Mouse (Mus musculus) hindbrain, embryonic 14.5 days (tissue): ENCODE measurements at regions not wholly inside any gene's neighbourhood (a gene's known extent, or its start where the extent isn't known, plus 50 kb on each side); places are given as distances from the start of the nearest gene placed in this dataset.
A peak's percentile ranks its signal among the peaks of the same experiment; 100 is the strongest.

Source experiments
- ATAC-seq: fragments of 200-750 bp; cut with Nextera tagmentation; 2 replicates; pipeline ENCODE4 v1.8.0; 2017; ENCODE audit warnings: moderate number of reproducible peaks, mild to moderate bottlenecking, moderate TSS enrichment, moderate library complexity; ENCODE audit not compliant: low FRiP score
- DNase-seq: peaks from one replicate; pipeline ENCODE4 v3.0.0-alpha.2; 2015; ENCODE audit warnings: low spot score
- H3K27ac ChIP-seq: fragments of 300-500 bp; sonication (generic); 2 replicates; pipeline ENCODE4 v1.5.1; 2014; ENCODE audit warnings: mild to moderate bottlenecking, moderate library complexity
- H3K27me3 ChIP-seq: fragments of 300-500 bp; sonication (generic); 2 replicates; pipeline ENCODE4 v1.6.1; 2014; ENCODE audit warnings: mild to moderate bottlenecking, low read length, mixed read lengths; ENCODE audit not compliant: control insufficient read depth, insufficient read depth
- H3K36me3 ChIP-seq: fragments of 300-500 bp; sonication (generic); replicated peaks from 2 replicates; pipeline ENCODE4 v1.6.1; 2014; ENCODE audit not compliant: control insufficient read depth, insufficient read depth
- H3K4me1 ChIP-seq: fragments of 300-500 bp; sonication (generic); replicated peaks from 2 replicates; pipeline ENCODE4 v1.6.1; 2014; ENCODE audit warnings: antibody characterized with exemption, low read length, mixed read lengths; ENCODE audit not compliant: control insufficient read depth, insufficient read depth
- H3K4me2 ChIP-seq: fragments of 300-500 bp; sonication (generic); replicated peaks from 2 replicates; pipeline ENCODE4 v1.6.1; 2014; ENCODE audit warnings: mild to moderate bottlenecking, moderate library complexity
- H3K4me3 ChIP-seq: fragments of 300-500 bp; sonication (generic); replicated peaks from 2 replicates; pipeline ENCODE4 v1.5.1; 2014; ENCODE audit warnings: mild to moderate bottlenecking, low read length
- H3K9ac ChIP-seq: fragments of 300-500 bp; sonication (generic); 2 replicates; pipeline ENCODE4 v1.6.1; 2014
- H3K9me3 ChIP-seq: fragments of 300-500 bp; sonication (generic); 2 replicates; pipeline ENCODE4 v1.6.1; 2016; ENCODE audit warnings: low read length; ENCODE audit not compliant: control insufficient read depth
- WGBS: fragments of 180-500 bp; shearing (Covaris S2); extraction: QIAGEN DNeasy Blood & Tissue Kit; methylation state at CpG from one replicate; pipeline ENCODE4 v1.1.7; 2014; 5-methylcytosine and 5-hydroxymethylcytosine counted together

DNA sequence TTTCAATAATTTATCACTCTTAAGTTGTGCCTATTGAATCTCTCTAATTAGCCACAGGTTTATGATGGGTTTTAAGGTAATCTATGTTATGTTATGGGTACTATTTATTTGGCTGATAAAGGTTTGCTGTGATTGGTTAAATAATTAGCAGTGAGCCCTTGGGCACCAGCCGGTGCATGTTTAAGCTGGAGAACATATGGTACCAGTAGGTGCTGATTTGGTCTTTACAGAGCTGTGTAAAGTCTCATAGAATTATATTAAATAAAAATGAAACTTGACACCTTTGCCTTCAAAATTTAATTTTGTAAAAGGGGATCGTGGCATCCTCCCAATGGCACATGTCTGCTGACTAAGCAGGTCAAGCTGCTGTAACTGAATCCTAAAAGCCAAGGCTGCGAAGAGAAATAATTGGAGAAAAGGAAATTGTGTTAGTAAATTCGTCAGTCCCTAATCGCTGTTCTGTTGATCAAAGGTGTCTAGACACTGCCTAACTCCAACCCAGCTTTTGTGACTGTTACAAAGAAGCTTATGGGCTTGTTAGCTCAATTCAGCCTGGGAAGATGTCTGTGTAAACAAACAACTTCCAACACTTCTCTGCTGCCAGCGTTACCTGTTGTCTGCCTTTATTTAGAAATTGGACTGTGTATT lies 2234.6 kb downstream of the 4930444P10Rik start:
- ATAC-seq = no peak
- Histone ChIP-seq H3K9ac (no peak overlapping the region), H3K27ac (no peak overlapping the region), H3K27me3 (no peaks in the 10 kb centered on the region), H3K4me3 (no peak overlapping the region), H3K4me1 (peaks cover 6% of the 10 kb centered on the region; the same call in 1 of the 2 replicates), H3K9me3 (no peaks in the 10 kb centered on the region), H3K36me3 (no peaks in the 10 kb centered on the region), H3K4me2 (no peak overlapping the region)
- WGBS = 60% methylated on average over 6 of the region's 6 CpGs
- no peak for DNase-seq

DNA sequence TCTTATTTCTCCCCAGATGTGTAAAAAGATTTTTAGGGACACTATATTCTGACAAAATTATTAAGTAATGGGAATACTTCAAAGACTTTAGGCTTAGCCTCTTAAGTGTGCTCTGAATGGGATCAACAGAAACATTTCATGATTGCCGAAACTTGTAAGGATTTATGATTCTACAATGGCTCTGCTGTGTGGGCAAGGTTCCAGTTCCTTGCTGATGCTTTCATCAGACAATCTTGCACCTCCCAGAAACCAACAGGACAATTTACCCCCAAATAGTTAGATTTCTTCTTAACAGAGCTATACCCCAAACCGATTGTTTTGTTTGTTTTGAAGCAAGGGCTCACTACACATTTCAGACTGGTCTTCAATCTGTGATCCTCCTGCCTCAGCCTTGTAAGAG lies 2236.1 kb downstream of the 4930444P10Rik start:
- ATAC-seq (no peak), DNase-seq (no peak)
- H3K4me2 ChIP-seq = no peak overlapping the region
- H3K36me3 ChIP-seq = no peaks in the 10 kb centered on the region
- no peak overlapping the region for H3K27ac ChIP-seq
- 88% methylated on average over 2 of the region's 2 CpGs for WGBS
- peaks cover 6% of the 10 kb centered on the region; the same call in 1 of the 2 replicates for H3K4me1 ChIP-seq
- H3K4me3 ChIP-seq = no peak overlapping the region
- no peaks in the 10 kb centered on the region for H3K9me3 ChIP-seq
- no peaks in the 10 kb centered on the region for H3K27me3 ChIP-seq
- no peak overlapping the region for H3K9ac ChIP-seq

DNA sequence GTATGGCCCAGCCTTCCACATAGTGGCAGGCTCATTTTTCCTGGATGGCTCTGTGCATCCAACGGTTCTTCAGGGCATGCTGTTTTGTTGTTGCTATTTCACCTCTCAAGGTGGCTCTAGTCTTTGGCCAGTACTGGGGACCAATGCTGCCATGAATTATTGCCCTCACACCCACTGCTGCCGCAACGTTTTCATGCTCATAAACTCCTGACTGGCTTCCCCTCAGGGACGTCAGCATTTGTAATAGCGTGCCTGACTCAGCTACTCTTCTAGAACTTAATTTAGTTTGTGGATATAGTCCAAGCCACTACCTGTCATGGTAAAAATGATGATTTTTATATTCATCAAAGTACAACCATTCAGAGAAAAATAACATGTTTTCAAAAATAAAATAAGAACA lies 2242.0 kb downstream of the 4930444P10Rik start:
- Histone ChIP-seq H3K4me3 (no peak overlapping the region), H3K9ac (no peak overlapping the region)

DNA sequence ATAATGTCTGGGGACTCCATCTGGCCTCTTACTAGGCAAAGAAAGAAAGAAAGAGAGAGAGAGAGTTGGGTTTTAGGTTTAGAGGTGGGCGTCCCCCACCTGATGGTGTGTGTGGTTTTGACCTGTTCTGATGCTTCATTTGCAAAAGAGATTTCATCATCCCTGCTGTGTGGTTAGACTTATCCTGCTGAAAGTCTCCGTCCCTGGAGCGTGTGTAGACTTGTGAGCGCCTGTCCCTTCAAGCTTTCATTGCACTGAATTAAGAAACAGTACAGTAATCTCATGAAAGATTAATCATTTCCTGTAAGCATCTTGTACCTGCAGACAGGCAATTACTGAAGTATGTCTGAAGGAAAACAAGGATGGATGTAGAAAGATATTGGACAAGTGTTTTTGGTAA lies 2244.1 kb downstream of the 4930444P10Rik start:
- Histone ChIP-seq H3K9ac (no peak overlapping the region), H3K4me3 (no peak overlapping the region), H3K36me3 (no peaks in the 10 kb centered on the region), H3K27ac (no peak overlapping the region), H3K9me3 (no peaks in the 10 kb centered on the region), H3K4me2 (no peak overlapping the region), H3K27me3 (no peaks in the 10 kb centered on the region), H3K4me1 (no peaks in the 10 kb centered on the region)
- WGBS = 86% methylated on average over 4 of the region's 4 CpGs
- DNase-seq (no peak), ATAC-seq (no peak)

More for the DNA sequence above, 2242.0 kb downstream of the 4930444P10Rik start:
- Histone ChIP-seq H3K9me3 (no peaks in the 10 kb centered on the region), H3K27ac (no peak overlapping the region), H3K4me1 (no peaks in the 10 kb centered on the region), H3K27me3 (no peaks in the 10 kb centered on the region), H3K4me2 (no peak overlapping the region), H3K36me3 (no peaks in the 10 kb centered on the region)
- DNase-seq (no peak), ATAC-seq (no peak)
- 67% methylated on average over 5 of the region's 5 CpGs for WGBS

DNA sequence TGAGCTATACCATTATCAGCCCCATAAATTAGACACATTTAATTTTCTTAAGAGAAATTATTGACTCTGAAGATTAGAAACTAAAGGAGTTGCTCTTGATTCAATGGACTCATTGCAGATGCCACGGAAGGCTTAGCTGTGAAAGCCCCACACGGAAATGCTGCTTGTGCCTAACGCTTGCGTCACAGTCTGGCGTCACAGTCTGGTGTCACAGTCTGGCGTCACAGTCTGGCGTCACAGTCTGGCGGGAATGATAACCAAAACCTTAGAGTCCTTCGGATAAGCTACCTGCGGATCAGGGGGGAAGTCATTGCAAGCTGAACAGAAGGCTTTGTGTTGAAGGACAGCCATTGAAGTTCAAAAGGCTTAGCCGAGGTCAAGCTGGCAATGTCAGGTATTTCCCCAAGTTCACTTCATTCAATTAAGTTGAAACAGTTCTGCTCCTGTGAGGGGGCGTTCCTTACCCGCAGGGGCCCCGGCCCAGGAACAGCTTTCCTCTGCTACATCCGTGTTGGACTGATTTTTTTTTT lies 2246.7 kb downstream of the 4930444P10Rik start:
- no peak overlapping the region for H3K4me3 ChIP-seq
- no peak overlapping the region for H3K27ac ChIP-seq
- WGBS = 78% methylated on average over 15 of the region's 15 CpGs
- no peaks in the 10 kb centered on the region for H3K36me3 ChIP-seq
- H3K4me2 ChIP-seq = no peak overlapping the region
- H3K27me3 ChIP-seq = no peaks in the 10 kb centered on the region
- no peaks in the 10 kb centered on the region for H3K4me1 ChIP-seq
- H3K9ac ChIP-seq = no peak overlapping the region
- H3K9me3 ChIP-seq = no peaks in the 10 kb centered on the region
- ATAC-seq (no peak), DNase-seq (no peak)

DNA sequence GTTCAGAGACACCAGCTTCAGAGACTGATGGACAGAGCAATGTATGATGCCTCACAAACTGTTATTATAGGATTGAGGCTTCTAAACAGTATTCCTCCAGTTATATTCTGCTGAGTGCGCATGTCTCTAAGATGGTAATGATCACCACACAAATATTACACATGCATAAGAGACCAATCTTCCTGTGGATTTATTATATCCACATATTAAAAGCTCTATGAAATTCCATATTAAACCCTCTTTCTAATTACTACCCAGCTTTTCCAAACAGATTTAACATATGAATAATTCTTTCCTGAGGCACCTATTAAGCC lies 2252.9 kb downstream of the 4930444P10Rik start:
- WGBS = 86% methylated on average over 1 of the region's 1 CpGs
- Histone ChIP-seq H3K4me1 (peaks cover 5% of the 10 kb centered on the region; the same call in 1 of the 2 replicates), H3K27ac (no peak overlapping the region), H3K9ac (no peak overlapping the region), H3K27me3 (no peaks in the 10 kb centered on the region), H3K4me3 (no peak overlapping the region), H3K36me3 (no peaks in the 10 kb centered on the region), H3K4me2 (no peak overlapping the region), H3K9me3 (no peaks in the 10 kb centered on the region)
- ATAC-seq (no peak), DNase-seq (no peak)

DNA sequence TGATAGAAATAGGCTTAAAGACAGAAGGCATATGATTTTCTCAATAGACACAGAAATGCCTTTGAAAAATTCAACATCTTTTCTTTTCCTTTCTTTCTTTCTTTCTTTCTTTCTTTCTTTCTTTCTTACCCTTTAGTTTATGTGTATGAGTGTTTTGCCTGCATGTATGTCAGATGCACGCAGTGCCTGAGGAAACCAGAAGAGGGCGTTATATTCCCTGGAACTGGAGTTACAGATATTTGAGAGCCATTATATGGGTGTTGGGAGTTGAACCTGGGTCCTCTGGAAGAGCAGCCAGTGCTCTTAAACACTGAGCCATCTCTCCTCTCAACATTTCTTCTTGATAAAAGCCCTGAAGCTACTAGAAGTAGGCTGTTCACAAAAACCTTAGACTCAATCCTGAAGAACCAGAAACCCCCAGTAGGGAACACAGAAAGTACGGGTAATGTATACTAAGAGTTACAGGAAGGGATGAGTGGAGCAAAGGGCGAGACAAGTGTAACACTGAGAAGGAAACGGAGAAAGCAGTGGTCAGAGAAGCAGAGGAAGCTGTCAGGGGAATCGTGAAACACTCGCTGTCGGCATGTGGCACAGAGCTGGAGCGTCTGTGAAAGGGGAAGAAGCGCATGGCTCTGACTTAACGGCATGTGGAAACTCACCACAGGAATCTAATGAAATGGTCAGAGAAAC lies 2253.4 kb downstream of the 4930444P10Rik start:
- Histone ChIP-seq H3K27ac (no peak overlapping the region), H3K4me3 (no peak overlapping the region), H3K27me3 (no peaks in the 10 kb centered on the region), H3K36me3 (no peaks in the 10 kb centered on the region), H3K4me1 (peaks cover 8% of the 10 kb centered on the region; the same call in 1 of the 2 replicates), H3K9ac (no peak overlapping the region), H3K9me3 (no peaks in the 10 kb centered on the region), H3K4me2 (no peak overlapping the region)
- no peak for ATAC-seq
- WGBS = 69% methylated on average over 11 of the region's 11 CpGs
- no peak for DNase-seq

DNA sequence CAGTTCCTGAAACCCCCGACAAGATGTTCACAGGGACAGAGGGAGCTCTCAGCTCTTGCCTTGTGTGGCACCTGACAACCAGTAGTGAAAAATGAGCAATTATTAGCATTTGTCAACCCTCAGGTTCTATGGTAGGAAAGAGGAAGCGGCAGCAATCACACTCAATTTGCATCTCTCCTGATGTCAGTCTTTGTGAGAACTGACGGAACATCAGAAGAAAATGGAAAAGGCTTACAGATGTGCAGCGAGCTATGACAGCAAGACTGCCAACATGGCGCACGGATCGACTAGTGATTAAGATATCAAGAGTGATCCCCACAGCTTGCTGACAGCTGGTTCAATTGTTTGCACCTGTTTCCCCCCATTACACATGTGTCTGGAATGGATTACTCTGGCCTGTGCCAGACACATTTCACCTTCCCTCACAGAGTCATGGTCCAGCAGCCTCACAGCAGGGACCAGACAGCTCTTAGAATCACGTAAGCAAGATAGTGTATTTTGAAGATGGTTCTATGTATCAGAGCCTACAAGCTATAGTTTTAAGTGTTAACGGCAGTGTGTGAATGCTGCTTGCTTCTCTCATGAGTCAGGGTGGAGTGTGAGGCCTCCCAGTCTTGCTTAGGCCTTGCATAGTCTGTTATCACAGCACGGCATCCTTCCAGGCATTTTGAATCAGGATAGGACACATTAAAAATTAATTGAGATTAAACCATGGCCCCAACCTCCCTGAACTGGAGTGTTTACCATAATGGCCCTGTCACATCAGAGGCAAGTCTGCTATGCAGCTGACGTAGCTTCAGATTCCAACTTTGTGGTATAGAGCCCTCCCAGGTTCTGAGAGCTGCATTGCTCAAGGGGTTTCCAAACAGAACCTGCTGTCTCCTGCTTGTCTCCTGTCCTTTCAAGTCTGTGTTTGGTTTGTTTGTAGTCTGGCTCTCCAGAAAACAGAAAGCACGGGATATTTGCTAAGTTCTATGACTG lies 2258.0 kb downstream of the 4930444P10Rik start:
- H3K4me3 ChIP-seq = no peak overlapping the region
- no peaks in the 10 kb centered on the region for H3K36me3 ChIP-seq
- no peak overlapping the region for H3K9ac ChIP-seq
- ATAC-seq = peak; percentile 71
- whole genome bisulfite sequencing = 41% methylated on average over 12 of the region's 12 CpGs
- H3K4me2 ChIP-seq = no peak overlapping the region; the same call in 1 of the 2 replicates
- H3K4me1 ChIP-seq = peaks cover 8% of the 10 kb centered on the region; the same call in 1 of the 2 replicates
- H3K27me3 ChIP-seq = no peaks in the 10 kb centered on the region
- H3K9me3 ChIP-seq = no peaks in the 10 kb centered on the region
- peak; percentile 57 for DNase-seq
- peak overlapping the region; percentile 43; the same call in 1 of the 2 replicates for H3K27ac ChIP-seq

DNA sequence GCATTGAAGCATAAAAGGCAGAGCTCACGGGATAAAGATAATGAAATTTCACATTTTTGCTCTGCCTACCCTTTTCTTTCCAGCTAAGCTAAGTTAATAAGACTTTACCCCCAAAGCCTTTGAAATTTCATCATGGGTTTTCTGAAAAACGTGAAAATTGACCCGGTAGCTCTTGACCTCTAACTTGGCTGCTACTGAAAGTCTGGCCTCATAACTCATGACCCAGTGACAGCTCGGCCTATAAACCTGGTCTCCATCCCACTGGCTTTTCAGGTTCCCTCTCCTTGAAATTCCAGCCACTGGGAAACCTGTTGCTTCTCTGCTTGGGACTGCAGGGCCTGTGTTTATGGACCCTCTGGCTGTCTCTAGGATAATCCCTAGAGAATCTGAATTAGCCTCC lies 2285.3 kb downstream of the 4930444P10Rik start:
- Histone ChIP-seq H3K9ac (no peak overlapping the region), H3K4me3 (no peak overlapping the region), H3K27me3 (no peaks in the 10 kb centered on the region), H3K9me3 (no peaks in the 10 kb centered on the region), H3K36me3 (no peaks in the 10 kb centered on the region), H3K4me2 (no peak overlapping the region), H3K4me1 (no peaks in the 10 kb centered on the region), H3K27ac (no peak overlapping the region)
- 40% methylated on average over 4 of the region's 4 CpGs for WGBS
- DNase-seq (no peak), ATAC-seq (no peak)
